Mouse (Mus musculus) forebrain, embryonic 10.5 days (tissue): ENCODE results near the gene Ret. TPM values are rescaled to one million over a fixed set of nuclear protein-coding genes. Genes with fewer than 3 reads are reported as not detected.

Experiments
- DNase-seq: peaks from one replicate; pipeline ENCODE4 v3.0.0-alpha.2; 2017; ENCODE audit warnings: low spot score; ENCODE audit errors: extremely low spot score
- H3K27ac ChIP-seq: fragments of 300-500 bp; sonication (generic); 2 replicates; pipeline ENCODE4 v1.5.1; 2016; ENCODE audit warnings: mild to moderate bottlenecking
- H3K27me3 ChIP-seq: fragments of 300-500 bp; sonication (generic); 2 replicates; pipeline ENCODE4 v1.6.1; 2016; ENCODE audit warnings: mild to moderate bottlenecking; ENCODE audit not compliant: poor library complexity, severe bottlenecking
- H3K36me3 ChIP-seq: fragments of 300-500 bp; sonication (generic); replicated peaks from 2 replicates; pipeline ENCODE4 v1.6.1; 2016; ENCODE audit warnings: mild to moderate bottlenecking, moderate library complexity
- H3K4me1 ChIP-seq: fragments of 300-500 bp; sonication (generic); 2 replicates; pipeline ENCODE4 v1.6.1; 2016
- H3K4me3 ChIP-seq: fragments of 300-500 bp; sonication (generic); 2 replicates; pipeline ENCODE4 v1.5.1; 2016; ENCODE audit warnings: mild to moderate bottlenecking, moderate library complexity
- H3K9me3 ChIP-seq: fragments of 300-500 bp; sonication (generic); 2 replicates; pipeline ENCODE4 v1.6.1; 2016; ENCODE audit warnings: mild to moderate bottlenecking, moderate library complexity
- WGBS: fragments of 180-500 bp; shearing (Covaris S2); methylation state at CpG from one replicate; pipeline ENCODE4 v1.1.7; 2016; 5-methylcytosine and 5-hydroxymethylcytosine counted together
- polyA plus RNA-seq: library from polyadenylated mRNA; unstranded; fragments of >200 nt; fragmentation: Nextera tagmentation; extraction: Ambion mirVana; gene quantifications from 2 replicates; pipeline ENCODE4 v1.2.1, GENCODE M21; 2016

Gene Ret
- polyA plus RNA-seq, 1 experiment from 2014 or later = 0.56 TPM

DNA sequence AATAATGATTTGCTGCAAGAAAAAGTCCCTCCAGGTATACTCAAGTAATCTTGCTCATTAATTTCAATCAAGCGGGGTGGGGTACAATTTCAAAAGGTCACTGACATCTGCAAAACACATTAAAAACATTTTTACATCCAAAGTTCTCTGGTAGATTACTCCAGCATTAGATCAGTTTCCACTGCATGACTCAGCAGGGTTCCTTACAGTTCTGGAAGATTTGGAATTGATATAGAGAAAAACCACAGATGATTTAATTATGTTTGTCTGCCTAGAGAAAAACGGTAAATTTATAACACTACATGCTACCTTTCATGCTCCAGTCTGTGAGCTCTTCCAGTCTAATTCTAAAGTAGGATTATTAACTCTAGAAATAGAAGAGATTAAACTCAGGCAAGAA lies 67.5 kb downstream of the Ret start:
- WGBS = 87% methylated on average over 2 of the region's 2 CpGs
- no peaks in the 10 kb centered on the region for H3K4me1 ChIP-seq
- DNase-seq = no peak

DNA sequence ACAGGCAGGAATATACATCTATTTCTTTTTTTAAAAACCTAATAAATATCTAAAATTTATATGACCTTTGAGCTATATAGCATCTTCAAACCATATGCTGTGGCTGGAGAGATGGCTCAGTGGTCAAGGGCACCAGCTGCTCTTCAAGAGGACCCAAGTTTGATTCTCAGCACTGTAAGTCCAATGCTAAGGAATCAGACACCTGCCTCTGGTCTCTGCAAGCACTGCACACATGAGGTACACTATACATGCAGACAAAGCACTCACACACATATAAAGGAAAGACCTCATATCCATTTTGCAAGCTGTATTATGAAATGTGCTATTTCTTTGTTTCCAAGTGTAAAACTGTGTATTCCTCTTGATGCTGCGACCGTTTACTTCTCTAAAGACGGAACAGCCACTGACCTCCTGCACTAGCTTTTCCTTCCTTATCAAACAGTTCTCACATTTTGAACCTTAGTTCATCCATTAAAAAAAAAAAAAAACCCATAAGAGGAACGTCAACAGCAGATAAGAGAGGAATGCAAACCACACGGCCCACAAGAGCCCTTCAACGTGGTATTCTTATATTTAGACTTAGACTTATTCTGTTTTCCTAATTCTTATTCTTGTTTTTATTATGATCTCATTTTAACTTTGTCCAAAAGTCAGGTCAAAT lies 69.6 kb downstream of the Ret start:
- no peaks in the 10 kb centered on the region for H3K9me3 ChIP-seq
- H3K27ac ChIP-seq = no peak overlapping the region
- H3K36me3 ChIP-seq = peaks cover 6% of the 10 kb centered on the region; the same call in 1 of the 2 replicates
- WGBS = 87% methylated on average over 6 of the region's 6 CpGs
- H3K27me3 ChIP-seq = no peaks in the 10 kb centered on the region
- no peaks in the 10 kb centered on the region for H3K4me1 ChIP-seq
- no peak overlapping the region for H3K4me3 ChIP-seq
- DNase-seq = no peak

More for the DNA sequence above, 67.5 kb downstream of the Ret start:
- H3K27ac ChIP-seq = no peak overlapping the region
- no peaks in the 10 kb centered on the region; the same call in 1 of the 2 replicates for H3K36me3 ChIP-seq
- no peak overlapping the region for H3K4me3 ChIP-seq
- no peaks in the 10 kb centered on the region for H3K27me3 ChIP-seq
- H3K9me3 ChIP-seq = no peaks in the 10 kb centered on the region

DNA sequence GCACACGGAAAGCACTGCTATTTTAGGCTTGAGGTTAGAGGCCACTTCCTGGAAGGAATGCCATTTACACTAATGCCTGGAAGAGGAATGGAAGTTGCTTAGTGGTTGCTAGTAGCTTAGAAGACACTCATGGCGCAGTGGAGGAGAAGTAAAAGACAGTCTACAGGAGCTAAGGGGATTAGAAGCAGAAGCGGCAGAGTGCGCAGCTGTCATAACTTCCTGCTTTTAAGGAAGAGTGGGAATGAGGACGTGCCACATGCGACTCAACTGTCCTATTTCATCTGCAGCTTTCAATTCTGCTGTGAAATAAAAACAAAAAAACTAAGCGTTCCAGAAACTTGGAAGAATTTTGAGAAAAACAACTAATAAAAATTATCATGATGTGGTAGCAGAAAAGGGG lies 70.3 kb downstream of the Ret start:
- H3K27me3 ChIP-seq = no peaks in the 10 kb centered on the region
- H3K27ac ChIP-seq = no peak overlapping the region
- no peak overlapping the region for H3K4me3 ChIP-seq
- no peaks in the 10 kb centered on the region for H3K4me1 ChIP-seq
- no peaks in the 10 kb centered on the region for H3K9me3 ChIP-seq
- WGBS = 84% methylated on average over 7 of the region's 7 CpGs
- peaks cover 13% of the 10 kb centered on the region for H3K36me3 ChIP-seq
- no peak for DNase-seq

DNA sequence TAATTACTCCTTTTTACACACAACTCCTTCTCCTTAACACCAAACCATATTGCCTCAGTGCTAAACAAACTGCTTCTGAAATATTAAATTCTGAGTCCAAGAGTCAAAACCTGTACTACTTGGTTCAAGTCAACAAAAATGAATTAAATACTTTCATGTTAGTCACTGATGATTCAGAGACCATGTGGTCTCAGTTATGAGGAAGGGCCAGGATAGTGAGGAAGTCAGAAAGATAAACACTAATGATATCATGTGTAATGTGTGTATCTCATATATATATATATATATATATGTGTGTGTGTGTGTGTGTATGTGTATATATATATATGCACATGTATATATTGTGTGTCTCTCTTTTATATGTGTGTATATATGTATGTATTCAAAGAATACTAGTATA lies 70.9 kb downstream of the Ret start:
- Histone ChIP-seq H3K36me3 (peaks cover 15% of the 10 kb centered on the region), H3K4me1 (no peaks in the 10 kb centered on the region), H3K4me3 (no peak overlapping the region), H3K27ac (no peak overlapping the region), H3K9me3 (no peaks in the 10 kb centered on the region), H3K27me3 (no peaks in the 10 kb centered on the region)
- no peak for DNase-seq

DNA sequence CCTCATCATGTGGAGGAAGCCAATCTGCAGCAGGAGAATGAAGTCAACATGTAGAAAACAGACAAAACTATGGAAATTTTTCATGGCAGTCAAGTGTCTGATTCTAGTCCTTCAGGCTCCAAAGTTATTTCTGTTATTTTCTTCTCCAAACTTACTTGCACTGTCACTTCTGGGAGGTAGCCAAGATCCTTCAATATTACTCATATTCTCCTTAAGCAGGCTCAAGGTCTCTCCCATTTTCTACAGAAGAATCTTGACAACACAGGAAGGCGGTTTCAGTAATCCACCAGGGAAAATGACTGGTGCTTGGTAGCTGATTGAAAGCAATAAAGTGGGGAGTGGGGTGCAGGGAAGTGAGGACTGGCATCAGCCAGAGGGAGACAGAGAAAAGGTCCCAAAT lies 74.8 kb downstream of the Ret start:
- no peaks in the 10 kb centered on the region for H3K9me3 ChIP-seq
- no peak overlapping the region for H3K4me3 ChIP-seq
- H3K27ac ChIP-seq = no peak overlapping the region
- H3K4me1 ChIP-seq = peaks cover 10% of the 10 kb centered on the region
- H3K27me3 ChIP-seq = no peaks in the 10 kb centered on the region
- WGBS = 96% methylated on average over 1 of the region's 1 CpGs
- H3K36me3 ChIP-seq = peaks cover 15% of the 10 kb centered on the region
- DNase-seq = no peak

DNA sequence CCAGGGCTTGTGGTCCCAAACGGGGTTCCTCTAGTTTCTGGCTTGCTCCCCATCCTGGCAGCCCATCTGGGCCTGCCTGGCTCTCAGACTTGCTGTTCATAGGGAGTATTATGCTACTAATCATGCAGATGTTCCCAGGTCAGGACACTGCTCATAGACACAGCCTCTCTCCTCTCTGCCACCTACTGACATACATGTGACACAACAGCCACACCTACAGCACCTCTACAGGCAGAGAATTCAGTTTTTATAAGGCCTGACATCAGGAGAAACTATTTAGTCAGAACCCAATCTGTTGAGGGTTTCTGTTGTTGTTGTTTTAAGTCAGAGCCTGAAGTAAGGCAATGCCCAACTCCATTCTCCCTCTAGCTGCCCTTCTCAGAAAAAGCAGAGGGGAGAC lies 85.7 kb downstream of the Ret start:
- Histone ChIP-seq H3K27me3 (no peaks in the 10 kb centered on the region), H3K36me3 (no peaks in the 10 kb centered on the region; the same call in 1 of the 2 replicates), H3K4me3 (no peak overlapping the region), H3K4me1 (no peaks in the 10 kb centered on the region), H3K27ac (no peak overlapping the region), H3K9me3 (no peaks in the 10 kb centered on the region)
- DNase-seq = no peak
- 79% methylated on average over 1 of the region's 1 CpGs for WGBS

Other genes starting within 250 kb of the Ret start
- 0.22 TPM in 1 of 2 replicates, not detected in the other for gene Rasgef1a, start 186.3 kb downstream of the Ret start, polyA plus RNA-seq
- gene Csgalnact2, start 58.6 kb downstream of the Ret start, polyA plus RNA-seq = 6.1 and 6.6 TPM in 2 replicates
- gene Bms1, start 221.8 kb upstream of the Ret start, polyA plus RNA-seq = 54.8 and 58.5 TPM in 2 replicates